Mouse (Mus musculus) embryonic facial prominence, embryonic 11.5 days (tissue): Measurements from ENCODE around the gene Cd300lg. TPM values are rescaled to one million over a fixed set of nuclear protein-coding genes. Genes with fewer than 3 reads are reported as not detected.

ENCODE experiments used
- ATAC-seq: fragments of 200-750 bp; cut with Nextera tagmentation; replicated peaks from 2 replicates; pipeline ENCODE4 v1.8.0; 2017; ENCODE audit warnings: low read depth; ENCODE audit not compliant: insufficient number of reproducible peaks, low FRiP score, low TSS enrichment
- DNase-seq: peaks from one replicate; pipeline ENCODE4 v3.0.0-alpha.2; 2015; ENCODE audit warnings: low spot score
- H3K27ac ChIP-seq: fragments of 300-500 bp; sonication (generic); replicated peaks from 2 replicates; pipeline ENCODE4 v1.5.1; 2014; ENCODE audit warnings: mild to moderate bottlenecking, low read depth, low read length, control low read depth
- H3K27me3 ChIP-seq: fragments of 300-500 bp; sonication (generic); 2 replicates; pipeline ENCODE4 v1.6.1; 2014; ENCODE audit warnings: mild to moderate bottlenecking, low read length, moderate library complexity, mixed read lengths; ENCODE audit not compliant: control insufficient read depth, insufficient read depth
- H3K36me3 ChIP-seq: fragments of 300-500 bp; sonication (generic); replicated peaks from 2 replicates; pipeline ENCODE4 v1.6.1; 2014; ENCODE audit warnings: low read depth, mild to moderate bottlenecking, low read length, moderate library complexity, mixed read lengths; ENCODE audit not compliant: control insufficient read depth, insufficient read depth
- H3K4me1 ChIP-seq: fragments of 300-500 bp; sonication (generic); 2 replicates; pipeline ENCODE4 v1.6.1; 2014; ENCODE audit warnings: low read length, mixed read lengths; ENCODE audit not compliant: control insufficient read depth, insufficient read depth
- H3K4me2 ChIP-seq: fragments of 300-500 bp; sonication (generic); 2 replicates; pipeline ENCODE4 v1.6.1; 2014; ENCODE audit warnings: low read depth, mild to moderate bottlenecking, control low read depth, low read length, moderate library complexity
- H3K4me3 ChIP-seq: fragments of 300-500 bp; sonication (generic); 2 replicates; pipeline ENCODE4 v1.5.1; 2014; ENCODE audit warnings: low read depth, low read length, control low read depth
- H3K9ac ChIP-seq: fragments of 300-500 bp; sonication (generic); replicated peaks from 2 replicates; pipeline ENCODE4 v1.6.1; 2014; ENCODE audit warnings: mild to moderate bottlenecking, control low read depth, low read length
- H3K9me3 ChIP-seq: fragments of 300-500 bp; sonication (generic); replicated peaks from 2 replicates; pipeline ENCODE4 v1.6.1; 2016; ENCODE audit warnings: mild to moderate bottlenecking, low read length, inconsistent platforms, mixed read lengths; ENCODE audit not compliant: control insufficient read depth
- WGBS: fragments of 180-500 bp; shearing (Covaris S2); extraction: QIAGEN DNeasy Blood & Tissue Kit; methylation state at CpG from one replicate; pipeline ENCODE4 v1.1.7; 2014; 5-methylcytosine and 5-hydroxymethylcytosine counted together
- polyA plus RNA-seq: library from polyadenylated mRNA; unstranded; fragments of >200 nt; fragmentation: Nextera tagmentation; extraction: Ambion mirVana; gene quantifications from 2 replicates; pipeline ENCODE4 v1.2.1, GENCODE M21; 2014

Cd300lg gene
- polyA plus RNA-seq, 1 experiment from 2014 or later, result 0.17 TPM

DNA sequence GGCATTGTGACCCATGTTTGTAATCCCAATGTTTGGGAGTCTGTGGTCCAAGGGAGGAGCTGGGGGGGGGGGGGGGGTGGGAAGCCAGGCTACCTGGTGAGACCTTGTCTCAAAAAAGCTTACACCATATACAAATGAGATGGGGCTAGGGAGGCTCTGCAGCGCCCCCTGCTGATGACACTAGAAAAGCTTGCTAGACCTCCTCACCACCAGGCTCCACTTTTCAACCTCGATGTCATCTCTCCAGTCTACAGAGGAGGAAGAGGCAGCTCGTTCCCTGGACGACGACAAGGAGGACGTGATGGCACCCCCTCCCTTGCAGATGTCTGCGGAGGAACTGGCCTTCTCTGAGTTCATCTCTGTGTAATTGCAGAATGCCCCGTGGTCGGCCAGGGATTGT is 12.5 kb downstream of the Cd300lg start:
- Histone ChIP-seq H3K9me3 (no peaks in the 10 kb centered on the region), H3K36me3 (no peaks in the 10 kb centered on the region), H3K27me3 (no peaks in the 10 kb centered on the region), H3K27ac (no peak overlapping the region), H3K4me3 (no peak overlapping the region), H3K4me2 (no peak overlapping the region), H3K4me1 (no peaks in the 10 kb centered on the region), H3K9ac (no peak overlapping the region)
- ATAC-seq (no peak), DNase-seq (peak; percentile 63)
- WGBS, result 32% methylated on average over 9 of the region's 9 CpGs

DNA sequence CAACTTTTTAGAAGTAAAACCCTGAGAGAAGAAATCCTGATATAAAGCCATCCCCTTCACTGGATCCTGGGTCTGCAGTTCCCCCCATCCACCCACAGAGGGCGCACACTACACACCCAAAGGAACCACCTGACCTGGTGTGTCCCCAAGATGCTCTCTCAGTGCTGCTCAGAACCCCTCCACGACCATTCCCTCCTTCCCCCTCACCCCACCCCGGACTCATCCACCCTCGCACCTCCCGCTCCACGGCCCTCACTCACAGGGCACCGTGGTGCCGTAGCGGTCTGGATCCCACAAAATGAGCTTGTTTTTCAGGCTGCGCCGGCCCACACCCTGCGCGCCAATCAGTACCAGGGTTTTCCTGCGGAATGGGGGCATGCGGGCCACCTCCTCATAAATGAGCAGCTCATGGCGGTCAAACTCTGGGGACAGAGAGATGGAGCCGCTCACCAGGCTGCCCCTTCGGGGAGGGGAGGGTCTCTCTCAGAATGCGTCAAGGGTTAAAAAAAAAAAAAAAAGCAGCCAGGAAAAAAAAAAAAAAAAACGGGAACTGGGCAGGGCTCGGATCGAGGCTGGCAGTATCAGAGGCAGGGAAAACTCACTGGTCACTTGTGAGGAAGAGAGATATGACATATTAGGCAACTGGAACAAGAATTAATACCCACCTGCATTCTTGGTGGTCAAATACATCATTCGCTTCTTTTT is 20.1 kb downstream of the Cd300lg start:
- no peak overlapping the region for H3K27ac ChIP-seq
- peak overlapping the region; percentile 88 for H3K4me2 ChIP-seq
- DNase-seq (peak; percentile 80), ATAC-seq (0 out of 2 replicates have a peak, but pooled peaks have one; percentile 45)
- H3K36me3 ChIP-seq, result no peaks in the 10 kb centered on the region
- no peaks in the 10 kb centered on the region for H3K9me3 ChIP-seq
- H3K4me1 ChIP-seq, result no peaks in the 10 kb centered on the region
- H3K27me3 ChIP-seq, result no peaks in the 10 kb centered on the region; the same call in 1 of the 2 replicates
- peak overlapping the region; percentile 54 for H3K9ac ChIP-seq
- WGBS, result 3% methylated on average over 23 of the region's 23 CpGs
- H3K4me3 ChIP-seq, result peak overlapping the region; percentile 31

DNA sequence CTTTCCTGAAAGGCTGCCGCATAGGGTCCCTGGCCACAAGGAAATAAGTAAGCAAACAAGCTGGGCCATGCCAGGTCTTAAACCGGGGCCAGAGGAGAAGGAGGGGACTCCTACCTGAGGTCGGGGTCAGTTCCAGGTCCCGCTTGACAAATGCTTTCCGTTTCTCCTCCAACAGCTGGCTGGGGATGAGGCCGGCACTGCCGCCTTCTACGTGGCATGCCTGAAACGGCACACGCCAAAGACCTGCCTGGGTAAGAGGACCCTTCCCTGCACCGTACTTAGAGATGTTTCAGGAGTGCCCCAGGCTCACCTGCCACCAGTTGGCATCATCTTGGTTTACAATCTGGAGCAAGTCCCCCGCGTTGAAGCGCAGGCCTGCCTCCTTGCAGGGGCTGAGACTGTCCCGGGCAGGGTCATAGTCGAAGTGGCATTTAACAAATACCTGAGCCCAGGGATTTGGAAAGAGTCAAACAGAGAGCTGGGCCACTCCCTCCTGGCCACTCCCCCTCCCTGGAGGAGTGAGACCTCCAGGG is 20.7 kb downstream of the Cd300lg start:
- ATAC-seq, result no peak
- WGBS, result 20% methylated on average over 16 of the region's 16 CpGs
- Histone ChIP-seq H3K27me3 (no peaks in the 10 kb centered on the region; the same call in 1 of the 2 replicates), H3K4me1 (no peaks in the 10 kb centered on the region), H3K36me3 (no peaks in the 10 kb centered on the region), H3K9ac (no peak overlapping the region), H3K4me2 (no peak overlapping the region), H3K4me3 (no peak overlapping the region), H3K27ac (no peak overlapping the region), H3K9me3 (no peaks in the 10 kb centered on the region)
- no peak for DNase-seq

DNA sequence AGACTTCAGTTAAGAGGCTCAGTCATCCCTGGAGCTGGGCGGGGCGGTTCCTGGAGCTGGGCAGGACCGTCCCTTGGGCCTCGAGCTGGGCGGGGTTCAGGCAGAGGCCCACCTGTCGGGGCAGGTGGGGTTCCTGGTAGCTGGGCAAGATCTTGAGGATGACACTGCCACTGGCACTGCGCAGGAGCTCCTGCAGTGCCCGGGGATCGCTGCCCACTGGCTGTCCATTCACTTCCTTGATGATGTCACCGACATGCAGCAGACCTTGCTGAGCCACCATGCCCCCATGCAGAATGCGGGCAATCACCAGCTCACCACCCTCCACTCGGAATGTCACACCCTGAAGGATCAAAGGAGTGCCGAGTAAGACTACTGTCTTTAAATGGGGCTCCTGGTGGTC is 21.8 kb downstream of the Cd300lg start:
- H3K9me3 ChIP-seq, result no peaks in the 10 kb centered on the region
- no peak overlapping the region for H3K27ac ChIP-seq
- no peaks in the 10 kb centered on the region for H3K36me3 ChIP-seq
- no peak overlapping the region for H3K4me3 ChIP-seq
- WGBS, result 77% methylated on average over 13 of the region's 13 CpGs
- H3K27me3 ChIP-seq, result no peaks in the 10 kb centered on the region; the same call in 1 of the 2 replicates
- no peak for ATAC-seq
- DNase-seq, result no peak
- no peaks in the 10 kb centered on the region for H3K4me1 ChIP-seq
- H3K9ac ChIP-seq, result no peak overlapping the region
- no peak overlapping the region for H3K4me2 ChIP-seq

DNA sequence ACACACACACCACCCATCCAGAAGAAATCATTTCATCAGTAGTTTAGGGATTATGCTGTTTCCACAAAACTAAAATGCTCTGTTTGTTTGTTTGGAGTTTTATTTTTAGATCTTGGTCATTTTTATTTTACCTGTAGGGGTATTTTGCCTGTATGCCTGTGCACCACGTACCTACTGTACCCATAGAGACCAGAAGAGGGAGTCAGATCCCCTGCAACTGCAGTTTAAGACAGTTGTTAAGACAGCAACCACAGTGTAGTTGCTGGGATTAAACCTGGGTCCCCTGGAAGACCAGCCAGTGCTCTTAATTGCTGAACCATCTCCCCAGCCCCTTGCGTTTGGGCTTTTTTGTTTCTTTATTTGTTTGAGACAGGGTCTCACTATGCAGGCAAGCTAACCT is 27.7 kb downstream of the Cd300lg start:
- H3K4me2 ChIP-seq, result no peak overlapping the region
- no peaks in the 10 kb centered on the region for H3K27me3 ChIP-seq
- no peak overlapping the region for H3K9ac ChIP-seq
- peaks cover 3% of the 10 kb centered on the region; the same call in 1 of the 2 replicates for H3K4me1 ChIP-seq
- ATAC-seq (no peak), DNase-seq (peak; percentile 22)
- whole genome bisulfite sequencing, result 30% methylated on average over 2 of the region's 2 CpGs
- H3K9me3 ChIP-seq, result no peaks in the 10 kb centered on the region
- H3K36me3 ChIP-seq, result no peaks in the 10 kb centered on the region
- H3K4me3 ChIP-seq, result no peak overlapping the region
- no peak overlapping the region for H3K27ac ChIP-seq

DNA sequence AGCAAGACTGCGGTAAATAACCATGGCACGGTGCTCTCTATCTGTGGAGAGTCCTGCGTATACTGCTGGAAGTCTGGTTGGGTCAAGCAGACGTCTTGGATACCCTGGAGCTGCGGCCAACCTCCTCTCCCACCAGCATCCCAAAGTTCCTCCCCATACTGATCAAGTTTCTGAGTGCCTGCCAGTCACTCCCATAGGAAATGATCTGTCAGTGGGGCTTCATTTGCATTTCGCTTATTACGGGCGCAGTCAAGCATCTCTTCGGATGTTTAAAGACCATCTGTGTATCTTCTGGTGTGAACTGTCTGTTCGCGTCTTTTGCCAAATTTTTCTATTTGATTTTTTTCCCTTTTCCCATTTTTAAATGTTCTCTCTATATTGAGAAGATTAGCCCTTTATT is 28.3 kb downstream of the Cd300lg start:
- H3K27me3 ChIP-seq, result no peaks in the 10 kb centered on the region
- H3K9ac ChIP-seq, result no peak overlapping the region
- no peak for ATAC-seq
- no peaks in the 10 kb centered on the region for H3K36me3 ChIP-seq
- 46% methylated on average over 11 of the region's 11 CpGs for WGBS
- peaks cover 3% of the 10 kb centered on the region; the same call in 1 of the 2 replicates for H3K4me1 ChIP-seq
- H3K4me2 ChIP-seq, result no peak overlapping the region
- no peak overlapping the region for H3K4me3 ChIP-seq
- no peak overlapping the region for H3K27ac ChIP-seq
- no peaks in the 10 kb centered on the region for H3K9me3 ChIP-seq
- DNase-seq, result no peak

DNA sequence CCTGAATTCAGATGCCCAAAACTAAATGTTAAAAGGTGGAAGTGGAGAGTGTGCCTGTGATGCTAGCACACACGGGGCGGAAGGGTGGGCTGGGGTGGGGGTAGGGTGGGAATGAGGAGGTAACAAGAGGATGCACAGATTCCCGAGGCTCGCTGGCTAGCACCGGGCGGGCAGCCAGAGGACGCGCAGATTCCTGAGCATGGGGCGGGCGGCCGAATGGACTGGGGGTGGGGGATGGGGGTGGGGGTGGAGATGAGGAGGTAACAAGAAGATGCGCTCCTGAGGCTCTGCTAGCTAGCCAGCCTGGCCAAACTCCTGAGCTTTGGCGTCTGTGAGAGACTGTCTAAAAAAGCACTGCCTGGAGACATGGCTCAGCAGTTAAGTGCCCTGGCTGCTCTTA is 29.1 kb downstream of the Cd300lg start:
- H3K27me3 ChIP-seq, result no peaks in the 10 kb centered on the region
- no peaks in the 10 kb centered on the region for H3K9me3 ChIP-seq
- ATAC-seq (no peak), DNase-seq (peak; percentile 20)
- H3K36me3 ChIP-seq, result no peaks in the 10 kb centered on the region
- H3K4me2 ChIP-seq, result peak overlapping the region; percentile 7; the same call in 1 of the 2 replicates
- H3K4me3 ChIP-seq, result no peak overlapping the region
- 3% methylated on average over 13 of the region's 13 CpGs for WGBS
- H3K9ac ChIP-seq, result no peak overlapping the region
- peaks cover 3% of the 10 kb centered on the region; the same call in 1 of the 2 replicates for H3K4me1 ChIP-seq
- H3K27ac ChIP-seq, result no peak overlapping the region

DNA sequence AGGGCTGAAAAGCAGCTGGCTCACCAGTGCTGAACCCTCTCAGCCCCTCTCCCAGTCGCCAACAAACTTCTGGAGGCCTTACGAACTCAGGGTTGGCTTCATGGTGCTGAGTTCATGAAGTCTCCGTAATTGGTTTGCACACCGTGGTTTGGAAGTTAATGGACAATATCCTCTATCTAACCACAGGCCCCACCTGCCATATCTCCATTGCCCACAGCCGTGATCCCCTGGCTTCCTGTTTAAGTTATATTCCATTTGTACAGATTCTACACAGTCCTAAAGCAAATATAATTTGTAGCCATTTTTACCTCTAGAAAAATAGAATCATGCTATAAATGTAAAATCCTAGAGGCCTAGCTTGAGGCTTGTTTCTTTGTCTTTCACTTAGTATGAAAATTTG is 31.4 kb downstream of the Cd300lg start:
- ATAC-seq, result no peak
- H3K4me3 ChIP-seq, result no peak overlapping the region
- WGBS, result 90% methylated on average over 5 of the region's 5 CpGs
- no peaks in the 10 kb centered on the region for H3K9me3 ChIP-seq
- no peak for DNase-seq
- H3K9ac ChIP-seq, result no peak overlapping the region
- no peaks in the 10 kb centered on the region for H3K27me3 ChIP-seq
- no peak overlapping the region for H3K4me2 ChIP-seq
- H3K27ac ChIP-seq, result no peak overlapping the region
- peaks cover 3% of the 10 kb centered on the region; the same call in 1 of the 2 replicates for H3K4me1 ChIP-seq
- H3K36me3 ChIP-seq, result no peaks in the 10 kb centered on the region
